28 mouse cellular contexts compared by ENCODE assay signal in the genomic region with DNA sequence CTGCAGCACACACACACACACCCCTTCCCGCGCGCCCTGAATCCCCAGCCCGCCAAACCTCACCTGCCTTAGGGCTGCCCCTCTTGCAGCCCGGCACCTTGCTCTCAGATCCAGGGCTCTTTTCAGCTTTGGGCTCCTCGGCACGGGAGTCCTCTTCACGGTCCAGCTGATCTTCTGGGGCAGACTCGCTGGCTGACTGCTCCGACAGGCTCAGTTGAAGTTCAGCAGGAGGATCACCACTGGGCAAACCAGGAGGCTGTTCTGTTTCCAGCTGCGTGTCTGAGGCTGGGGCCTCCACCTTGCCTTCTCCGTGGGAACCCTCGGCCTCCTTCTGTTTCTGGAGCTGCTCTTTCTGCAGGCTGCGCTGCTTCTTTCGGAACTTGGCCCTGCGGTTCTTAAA. TPM values are rescaled to one million over a fixed set of nuclear protein-coding genes. Genes with fewer than 3 reads are reported as not detected.
DNase-seq lines count a peak whose midpoint lies in the region; ATAC-seq and TF ChIP-seq lines count a peak whose summit lies in the region.
"Had no signal": no experiment of that assay in that cellular context is flagged by ENCODE, and none has a peak within 500 bp of the region (broad histone marks: within the 10 kb centered on the region; RNA-seq: fewer than 3 reads in every experiment).

No protein-coding gene starts in this region.

- no peak overlapping the region for H3K4me2 ChIP-seq in kidney, embryonic 14.5 days (replicated peaks; ENCODE audit: low read depth, low read length)
- no peak overlapping the region for H3K4me2 ChIP-seq in kidney, embryonic 15.5 days
- no peak overlapping the region for H3K4me2 ChIP-seq in liver, embryonic 11.5 days
- H3K4me2 ChIP-seq: embryonic facial prominence, embryonic 12.5 days; embryonic facial prominence, embryonic 15.5 days; forebrain, embryonic 12.5 days; forebrain, embryonic 15.5 days; heart, embryonic 13.5 days; hindbrain, embryonic 15.5 days had no signal

- no peak for ATAC-seq in kidney, embryonic 14.5 days (ENCODE audit: low FRiP score, low TSS enrichment)
- peak; percentile 50 for ATAC-seq in kidney, embryonic 15.5 days (replicated peaks; ENCODE audit: low FRiP score)
- ATAC-seq in liver, embryonic 11.5 days (replicated peaks; ENCODE audit: low FRiP score) = no peak
- ATAC-seq: activated CD4-positive, CD25-positive, alpha-beta regulatory T cell, adult 4 months; forebrain, embryonic 15.5 days had no signal

- no peak overlapping the region for H3K27ac ChIP-seq in kidney, embryonic 14.5 days (ENCODE audit: low read depth, low read length)
- no peak overlapping the region for H3K27ac ChIP-seq in kidney, adult 2 months (ENCODE audit: insufficient read depth, low read depth, low read length)
- no peak overlapping the region for H3K27ac ChIP-seq in kidney, embryonic 15.5 days
- H3K27ac ChIP-seq in liver, embryonic 11.5 days (ENCODE audit: low read depth, low read length) = no peak overlapping the region
- H3K27ac ChIP-seq: embryonic facial prominence, embryonic 12.5 days; embryonic facial prominence, embryonic 15.5 days; forebrain, embryonic 12.5 days; forebrain, embryonic 15.5 days; heart, embryonic 10.5 days; heart, embryonic 13.5 days; hindbrain, embryonic 15.5 days had no signal

- no peak overlapping the region for H3K9ac ChIP-seq in kidney, embryonic 14.5 days (ENCODE audit: low read depth, low read length)
- no peak overlapping the region for H3K9ac ChIP-seq in kidney, embryonic 15.5 days
- no peak overlapping the region for H3K9ac ChIP-seq in liver, embryonic 11.5 days (ENCODE audit: low read depth, low read length)
- H3K9ac ChIP-seq: embryonic facial prominence, embryonic 12.5 days; embryonic facial prominence, embryonic 15.5 days; forebrain, embryonic 12.5 days; forebrain, embryonic 15.5 days; heart, embryonic 13.5 days; hindbrain, embryonic 15.5 days had no signal

- DNase-seq in kidney, adult 11 months = peak; percentile 47
- peak; percentile 59 for DNase-seq in kidney, adult 2 months
- DNase-seq in kidney, postnatal 25 days = peak; percentile 39 to 72
- DNase-seq in neural tube, embryonic 10.5 days (ENCODE audit: extremely low spot score, low spot score) = no peak
- no peak for DNase-seq in liver, embryonic 11.5 days (ENCODE audit: low spot score)
- no peak for DNase-seq in cerebellum, adult 18-20 months
- DNase-seq: adrenal gland, adult 8-10 months; adrenal gland, postnatal 25 days; cerebellum, adult 11-12 months; cerebellum, adult 9-10 months; cerebellum, postnatal 14 days; gastrocnemius, postnatal 25 days; heart, adult 18-20 months; heart, postnatal 14 days; heart, postnatal 4 days had no signal

- WGBS in kidney, embryonic 14.5 days = 54% methylated on average over 16 of the region's 16 CpGs
- WGBS in kidney, adult 2 months = 47% methylated on average over 16 of the region's 16 CpGs
- WGBS in kidney, embryonic 15.5 days = 55% methylated on average over 16 of the region's 16 CpGs
- WGBS in liver, embryonic 11.5 days = 74% methylated on average over 16 of the region's 16 CpGs

- H3K36me3 ChIP-seq in kidney, embryonic 14.5 days (ENCODE audit: control insufficient read depth, insufficient read depth, low read length) = no peaks in the 10 kb centered on the region
- no peaks in the 10 kb centered on the region for H3K36me3 ChIP-seq in kidney, adult 2 months (ENCODE audit: control insufficient read depth, insufficient read depth, low read length)
- no peaks in the 10 kb centered on the region for H3K36me3 ChIP-seq in kidney, embryonic 15.5 days
- no peaks in the 10 kb centered on the region for H3K36me3 ChIP-seq in liver, embryonic 11.5 days (ENCODE audit: control insufficient read depth, insufficient read depth, low read length)
- H3K36me3 ChIP-seq: embryonic facial prominence, embryonic 12.5 days; embryonic facial prominence, embryonic 15.5 days; forebrain, embryonic 12.5 days; forebrain, embryonic 15.5 days; heart, embryonic 10.5 days; heart, embryonic 13.5 days; hindbrain, embryonic 15.5 days had no signal

- no peak for TF ChIP-seq CTCF in kidney, adult 2 months (conservative IDR thresholded peaks at IDR 0.05; ENCODE audit: insufficient read depth, insufficient read length, low read depth, low read length)

- no peaks in the 10 kb centered on the region for H3K4me1 ChIP-seq in kidney, embryonic 14.5 days (ENCODE audit: control insufficient read depth, insufficient read depth, low read length)
- H3K4me1 ChIP-seq in kidney, adult 2 months (ENCODE audit: control insufficient read depth, insufficient read depth, low read length) = no peaks in the 10 kb centered on the region
- 0 out of 2 replicates have a peak, but pooled peaks cover 3% of the 10 kb centered on the region for H3K4me1 ChIP-seq in kidney, embryonic 15.5 days
- no peaks in the 10 kb centered on the region for H3K4me1 ChIP-seq in liver, embryonic 11.5 days (replicated peaks; ENCODE audit: control insufficient read depth, insufficient read depth, low read length)
- H3K4me1 ChIP-seq: embryonic facial prominence, embryonic 12.5 days; embryonic facial prominence, embryonic 15.5 days; forebrain, embryonic 15.5 days; heart, embryonic 10.5 days; heart, embryonic 13.5 days; hindbrain, embryonic 15.5 days had no signal

- no peak for TF ChIP-seq POLR2A in kidney, adult 2 months (IDR thresholded peaks at IDR 0.05; ENCODE audit: low read depth, low read length)

- peaks cover 49% of the 10 kb centered on the region for H3K27me3 ChIP-seq in kidney, embryonic 14.5 days (ENCODE audit: control insufficient read depth, insufficient read depth, low read length)
- no peaks in the 10 kb centered on the region for H3K27me3 ChIP-seq in kidney, adult 2 months (replicated peaks; ENCODE audit: control insufficient read depth, insufficient read depth, low read length)
- peaks cover 98% of the 10 kb centered on the region for H3K27me3 ChIP-seq in kidney, embryonic 15.5 days
- peaks cover 38% of the 10 kb centered on the region for H3K27me3 ChIP-seq in liver, embryonic 11.5 days (replicated peaks; ENCODE audit: control insufficient read depth, insufficient read depth, low read length)

- no peaks in the 10 kb centered on the region for H3K9me3 ChIP-seq in kidney, embryonic 14.5 days (ENCODE audit: control insufficient read depth, low read length)
- H3K9me3 ChIP-seq in kidney, embryonic 15.5 days (replicated peaks) = no peaks in the 10 kb centered on the region
- H3K9me3 ChIP-seq in liver, embryonic 11.5 days (ENCODE audit: control insufficient read depth, low read length) = no peaks in the 10 kb centered on the region
- H3K9me3 ChIP-seq: embryonic facial prominence, embryonic 12.5 days; embryonic facial prominence, embryonic 15.5 days; forebrain, embryonic 12.5 days; forebrain, embryonic 15.5 days; heart, embryonic 10.5 days; heart, embryonic 13.5 days; hindbrain, embryonic 15.5 days had no signal

- no peak overlapping the region for H3K4me3 ChIP-seq in kidney, embryonic 14.5 days (ENCODE audit: low read length)
- H3K4me3 ChIP-seq in kidney, adult 2 months (ENCODE audit: insufficient read depth, low read depth, low read length) = no peak overlapping the region
- H3K4me3 ChIP-seq in kidney, embryonic 15.5 days (replicated peaks) = no peak overlapping the region
- no peak overlapping the region for H3K4me3 ChIP-seq in liver, embryonic 11.5 days (ENCODE audit: low read depth, low read length)
- H3K4me3 ChIP-seq: embryonic facial prominence, embryonic 12.5 days; embryonic facial prominence, embryonic 15.5 days; forebrain, embryonic 12.5 days; forebrain, embryonic 15.5 days; heart, embryonic 10.5 days; heart, embryonic 13.5 days; hindbrain, embryonic 15.5 days had no signal

RNA-seq across cellular contexts. Expression of a gene that starts 19.8 kb away (rescaled TPM):
- not detected in 2 replicates for polyA plus RNA-seq in kidney, embryonic 14.5 days (2014; fragmentation: Nextera tagmentation; extraction: Ambion mirVana)
- not detected in 2 replicates for polyA plus RNA-seq in kidney, adult 2 months (2012; rRNA removed)
- not detected in 2 replicates for polyA plus RNA-seq in kidney, embryonic 15.5 days (2015; fragmentation: Nextera tagmentation; extraction: Ambion mirVana)
- not detected in 2 replicates for polyA plus RNA-seq in liver, embryonic 11.5 days (2014; fragmentation: Nextera tagmentation; extraction: Ambion mirVana)
- polyA plus RNA-seq: activated CD4-positive, CD25-positive, alpha-beta regulatory T cell, adult 4 months; gonadal fat pad, adult 2 months; heart, embryonic 10.5 days; heart, embryonic 13.5 days; heart, embryonic 16.5 days had no signal

RNA-seq across cellular contexts. Expression of a gene that starts 29.4 kb away (rescaled TPM):
- not detected in 2 replicates for polyA plus RNA-seq in kidney, embryonic 14.5 days (2014; fragmentation: Nextera tagmentation; extraction: Ambion mirVana)
- polyA plus RNA-seq in kidney, adult 2 months (2012; rRNA removed) = not detected in 2 replicates
- not detected in 2 replicates for polyA plus RNA-seq in kidney, embryonic 15.5 days (2015; fragmentation: Nextera tagmentation; extraction: Ambion mirVana)
- not detected in 2 replicates for polyA plus RNA-seq in liver, embryonic 11.5 days (2014; fragmentation: Nextera tagmentation; extraction: Ambion mirVana)
- polyA plus RNA-seq: activated CD4-positive, CD25-positive, alpha-beta regulatory T cell, adult 4 months; embryonic facial prominence, embryonic 12.5 days; forebrain, embryonic 12.5 days; heart, embryonic 10.5 days; heart, embryonic 13.5 days; heart, embryonic 16.5 days; hindbrain, embryonic 11.5 days had no signal

RNA-seq across cellular contexts. Expression of a gene that starts 35.7 kb away (rescaled TPM):
- not detected in 2 replicates for polyA plus RNA-seq in kidney, embryonic 14.5 days (2014; fragmentation: Nextera tagmentation; extraction: Ambion mirVana)
- polyA plus RNA-seq in kidney, adult 2 months (2012; rRNA removed) = 0.07 TPM in 1 of 2 replicates, not detected in the other
- 0.08 TPM in 1 of 2 replicates, not detected in the other for polyA plus RNA-seq in kidney, embryonic 15.5 days (2015; fragmentation: Nextera tagmentation; extraction: Ambion mirVana)
- not detected in 2 replicates for polyA plus RNA-seq in liver, embryonic 11.5 days (2014; fragmentation: Nextera tagmentation; extraction: Ambion mirVana)
- polyA plus RNA-seq: activated CD4-positive, CD25-positive, alpha-beta regulatory T cell, adult 4 months; embryonic facial prominence, embryonic 12.5 days; embryonic facial prominence, embryonic 15.5 days; forebrain, embryonic 12.5 days; forebrain, embryonic 15.5 days; gonadal fat pad, adult 2 months; heart, embryonic 10.5 days; heart, embryonic 13.5 days; heart, embryonic 16.5 days; hindbrain, embryonic 11.5 days had no signal

Comparison
In these comparisons a context has a peak if more than half of its experiments do, and no peak if none do; other contexts are left out.
1. DNase-seq: peak in kidney, adult 11 months (single experiment), kidney, adult 2 months (single experiment) and kidney, postnatal 25 days (2 of 2); none in neural tube, embryonic 10.5 days (single experiment), liver, embryonic 11.5 days (single experiment) and cerebellum, adult 18-20 months (0 of 2).